Mouse (Mus musculus): Measurements from ENCODE around the gene Il1r1. TPM values are rescaled to one million over a fixed set of nuclear protein-coding genes. Genes with fewer than 3 reads are reported as not detected.

The Il1r1 gene
- polyA plus RNA-seq, 1 experiment = 1.9 TPM

DNA sequence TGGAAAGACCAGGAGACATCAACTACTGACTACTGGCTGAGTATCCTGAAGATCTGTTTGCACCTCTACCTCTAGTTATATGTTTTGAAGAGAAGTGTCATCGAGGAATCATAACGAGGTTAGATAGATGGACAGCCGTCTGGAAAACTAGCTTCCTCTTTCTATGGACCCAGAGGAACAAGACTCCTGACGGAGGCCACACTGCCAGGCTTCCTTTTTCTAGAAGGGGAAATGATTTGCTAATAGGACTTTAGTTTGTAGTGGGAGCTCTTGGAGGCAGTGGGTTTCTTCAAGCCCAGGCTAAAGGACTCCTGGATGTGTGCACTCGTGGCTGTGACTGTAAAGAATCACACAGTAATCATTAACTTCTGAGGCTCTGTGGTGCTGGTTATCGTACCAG, 96.9 kb downstream of the Il1r1 start:
- TF ChIP-seq CTCF (IDR thresholded peaks at IDR 0.05; ENCODE audit: extremely low read depth, insufficient read depth, low read length) = no peak
- no peak for TF ChIP-seq POLR2A (IDR thresholded peaks at IDR 0.05; ENCODE audit: extremely low read depth, insufficient read depth, low read length)
- Histone ChIP-seq H3K27ac (ENCODE audit: insufficient read depth, low read length) (no peak overlapping the region), H3K4me1 (ENCODE audit: control insufficient read depth, insufficient read depth, low read length) (peaks cover 1% of the 10 kb centered on the region; the same call in 1 of the 2 replicates), H3K4me3 (ENCODE audit: insufficient read depth, low read length) (no peak overlapping the region)

DNA sequence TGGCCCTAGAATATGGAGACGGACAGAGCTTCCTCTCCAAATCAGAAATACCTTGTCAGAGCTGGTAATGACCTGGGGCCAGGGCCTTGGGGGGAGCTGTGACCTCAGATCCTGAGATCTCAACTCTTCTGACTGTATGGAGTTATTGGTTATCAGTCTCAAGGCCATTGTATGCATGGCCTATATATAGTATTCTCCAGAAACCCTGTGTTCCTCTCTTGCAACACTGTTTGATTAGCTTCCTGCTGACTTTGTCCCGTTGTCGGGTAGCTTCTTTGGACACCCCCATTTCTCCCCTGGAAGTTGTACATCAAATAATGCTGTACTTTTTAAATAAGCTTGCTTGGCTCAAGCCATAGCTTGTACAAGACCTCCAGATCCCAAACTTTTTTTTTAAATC, 97.7 kb downstream of the Il1r1 start:
- no peak overlapping the region for H3K4me3 ChIP-seq (ENCODE audit: insufficient read depth, low read length)
- H3K27ac ChIP-seq (ENCODE audit: insufficient read depth, low read length) = no peak overlapping the region
- peaks cover 1% of the 10 kb centered on the region; the same call in 1 of the 2 replicates for H3K4me1 ChIP-seq (ENCODE audit: control insufficient read depth, insufficient read depth, low read length)
- TF ChIP-seq CTCF (IDR thresholded peaks at IDR 0.05; ENCODE audit: extremely low read depth, insufficient read depth, low read length) = no peak
- no peak for TF ChIP-seq POLR2A (IDR thresholded peaks at IDR 0.05; ENCODE audit: extremely low read depth, insufficient read depth, low read length)

DNA sequence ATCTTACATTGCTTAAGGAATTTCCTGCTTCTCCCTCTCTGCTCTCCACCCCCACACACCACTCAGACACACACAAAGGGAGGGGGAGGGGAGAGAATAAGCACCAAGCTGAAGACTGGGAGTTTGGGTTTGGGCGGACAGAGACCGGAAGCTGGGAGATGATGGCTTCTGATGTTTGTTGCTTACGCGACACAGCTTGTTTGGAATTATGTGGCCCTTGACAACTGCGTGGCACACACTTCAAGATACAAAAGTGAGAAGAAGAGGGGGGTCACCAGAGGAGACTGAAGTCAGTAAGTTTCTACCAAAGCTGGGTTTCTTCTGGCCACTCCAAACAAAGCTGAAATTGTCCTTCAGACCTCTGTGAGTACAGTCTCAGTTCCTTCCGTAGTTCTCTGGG, 99.6 kb downstream of the Il1r1 start, which contains the start of gene Il1rl2:
Gene Il1rl2 (plus strand): TSS at position 154 of the 400 bp plus-strand sequence.
- TF ChIP-seq POLR2A (IDR thresholded peaks at IDR 0.05; ENCODE audit: extremely low read depth, insufficient read depth, low read length) (no peak), CTCF (IDR thresholded peaks at IDR 0.05; ENCODE audit: extremely low read depth, insufficient read depth, low read length) (no peak)
- peak within 1 kb of the TSS; percentile 30 for H3K4me3 ChIP-seq (ENCODE audit: insufficient read depth, low read length)

GRCm38 (mm10) chr1:40324955-40325702, 100.2 kb downstream of the Il1r1 start:
- Histone ChIP-seq H3K27ac (ENCODE audit: insufficient read depth, low read length) (no peak overlapping the region), H3K4me1 (ENCODE audit: control insufficient read depth, insufficient read depth, low read length) (peaks cover 1% of the 10 kb centered on the region; the same call in 1 of the 2 replicates), H3K4me3 (ENCODE audit: insufficient read depth, low read length) (peak overlapping the region; percentile 30)
- TF ChIP-seq POLR2A (IDR thresholded peaks at IDR 0.05; ENCODE audit: extremely low read depth, insufficient read depth, low read length) (no peak), CTCF (IDR thresholded peaks at IDR 0.05; ENCODE audit: extremely low read depth, insufficient read depth, low read length) (no peak)

More for the DNA sequence above, 99.6 kb downstream of the Il1r1 start, which contains the start of gene Il1rl2:
- Histone ChIP-seq H3K27ac (ENCODE audit: insufficient read depth, low read length) (no peak within 1 kb of the TSS), H3K4me1 (ENCODE audit: control insufficient read depth, insufficient read depth, low read length) (peaks cover 1% of the 10 kb centered on the region; the same call in 1 of the 2 replicates)

GRCm38 (mm10) chr1:40325711-40326327, 100.9 kb downstream of the Il1r1 start:
- Histone ChIP-seq H3K4me1 (ENCODE audit: control insufficient read depth, insufficient read depth, low read length) (peaks cover 1% of the 10 kb centered on the region; the same call in 1 of the 2 replicates), H3K27ac (ENCODE audit: insufficient read depth, low read length) (no peak overlapping the region), H3K4me3 (ENCODE audit: insufficient read depth, low read length) (peak overlapping the region; percentile 30; the same call in 1 of the 2 replicates)
- no peak for TF ChIP-seq POLR2A (IDR thresholded peaks at IDR 0.05; ENCODE audit: extremely low read depth, insufficient read depth, low read length)
- no peak for TF ChIP-seq CTCF (IDR thresholded peaks at IDR 0.05; ENCODE audit: extremely low read depth, insufficient read depth, low read length)

- no peak overlapping the region for H3K27ac ChIP-seq (ENCODE audit: insufficient read depth, low read length)
- H3K4me3 ChIP-seq (ENCODE audit: insufficient read depth, low read length) = no peak overlapping the region
- peaks cover 1% of the 10 kb centered on the region; the same call in 1 of the 2 replicates for H3K4me1 ChIP-seq (ENCODE audit: control insufficient read depth, insufficient read depth, low read length)
- no peak for TF ChIP-seq POLR2A (IDR thresholded peaks at IDR 0.05; ENCODE audit: extremely low read depth, insufficient read depth, low read length)
- TF ChIP-seq CTCF (IDR thresholded peaks at IDR 0.05; ENCODE audit: extremely low read depth, insufficient read depth, low read length) = no peak
These were observed 102.7 kb downstream of the Il1r1 start for GRCm38 (mm10) chr1:40327604-40328003.

- TF ChIP-seq POLR2A (IDR thresholded peaks at IDR 0.05; ENCODE audit: extremely low read depth, insufficient read depth, low read length) = no peak
- Histone ChIP-seq H3K4me1 (ENCODE audit: control insufficient read depth, insufficient read depth, low read length) (no peaks in the 10 kb centered on the region), H3K27ac (ENCODE audit: insufficient read depth, low read length) (no peak overlapping the region), H3K4me3 (ENCODE audit: insufficient read depth, low read length) (no peak overlapping the region)
These were observed 104.6 kb downstream of the Il1r1 start for GRCm38 (mm10) chr1:40329526-40329925.

DNA sequence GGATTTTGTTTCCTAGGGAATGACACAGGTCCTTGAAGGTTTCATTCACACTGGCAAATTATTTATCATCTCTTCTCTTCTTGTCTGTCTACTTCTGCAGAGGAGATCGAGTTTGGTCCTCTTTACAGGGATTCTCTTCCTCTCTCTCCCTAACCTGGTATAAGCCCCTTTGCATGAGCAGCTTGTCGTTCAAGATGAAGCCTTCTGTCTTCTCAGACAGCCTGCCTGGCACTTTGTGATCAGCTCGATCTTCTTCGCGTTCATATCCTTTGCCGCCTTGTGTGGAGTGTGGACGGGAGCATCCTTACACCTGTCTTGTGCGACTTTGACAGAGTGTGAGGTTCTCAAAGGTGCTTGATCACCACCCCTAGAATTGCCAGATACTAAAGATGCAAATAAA, 105.3 kb downstream of the Il1r1 start:
- no peaks in the 10 kb centered on the region for H3K4me1 ChIP-seq (ENCODE audit: control insufficient read depth, insufficient read depth, low read length)
- TF ChIP-seq POLR2A (IDR thresholded peaks at IDR 0.05; ENCODE audit: extremely low read depth, insufficient read depth, low read length) (no peak), CTCF (IDR thresholded peaks at IDR 0.05; ENCODE audit: extremely low read depth, insufficient read depth, low read length) (no peak)
- no peak overlapping the region for H3K27ac ChIP-seq (ENCODE audit: insufficient read depth, low read length)
- no peak overlapping the region for H3K4me3 ChIP-seq (ENCODE audit: insufficient read depth, low read length)

- TF ChIP-seq CTCF (IDR thresholded peaks at IDR 0.05; ENCODE audit: extremely low read depth, insufficient read depth, low read length) = no peak
- no peak for TF ChIP-seq POLR2A (IDR thresholded peaks at IDR 0.05; ENCODE audit: extremely low read depth, insufficient read depth, low read length)
- H3K4me1 ChIP-seq (ENCODE audit: control insufficient read depth, insufficient read depth, low read length) = no peaks in the 10 kb centered on the region
- H3K4me3 ChIP-seq (ENCODE audit: insufficient read depth, low read length) = no peak overlapping the region
- H3K27ac ChIP-seq (ENCODE audit: insufficient read depth, low read length) = no peak overlapping the region
These were observed 114.5 kb downstream of the Il1r1 start for GRCm38 (mm10) chr1:40339346-40339745.

DNA sequence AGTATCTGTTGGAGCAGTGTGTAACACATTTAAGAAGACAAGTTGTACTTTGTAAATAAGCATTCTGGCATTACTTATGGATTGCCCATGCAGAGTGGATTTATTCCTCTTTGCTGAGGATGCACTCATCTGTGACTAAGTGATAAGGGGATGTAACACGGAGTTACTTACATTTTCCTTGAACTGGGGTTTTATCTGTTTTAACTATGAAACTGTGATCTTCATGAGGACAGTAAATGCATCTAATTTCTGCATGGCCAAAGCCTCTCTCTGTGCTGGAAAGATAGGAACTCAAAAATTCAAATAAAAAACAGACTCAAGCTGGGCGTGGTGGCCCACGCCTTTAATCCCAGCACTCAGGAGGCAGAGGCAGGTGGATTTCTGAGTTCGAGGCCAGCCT, 115.2 kb downstream of the Il1r1 start:
- TF ChIP-seq POLR2A (IDR thresholded peaks at IDR 0.05; ENCODE audit: extremely low read depth, insufficient read depth, low read length) (no peak), CTCF (IDR thresholded peaks at IDR 0.05; ENCODE audit: extremely low read depth, insufficient read depth, low read length) (no peak)
- Histone ChIP-seq H3K27ac (ENCODE audit: insufficient read depth, low read length) (no peak overlapping the region), H3K4me3 (ENCODE audit: insufficient read depth, low read length) (no peak overlapping the region), H3K4me1 (ENCODE audit: control insufficient read depth, insufficient read depth, low read length) (no peaks in the 10 kb centered on the region)
